Mouse (Mus musculus) mouse trophoblast stem cell (cell line): ENCODE measurements at regions not wholly inside any gene's neighbourhood (a gene's known extent, or its start where the extent isn't known, plus 50 kb on each side); places are given as distances from the start of the nearest gene placed in this dataset.
"Not testable (repeated sequence)": the region's sequence is repeated elsewhere in the genome, so short reads cannot be mapped to it uniquely, and the experiment has no call there.

Experiments
- in situ Hi-C, 2 experiments: fragments of 300-500 bp; cut with MseI, MboI; formaldehyde crosslinking; loops; 2 replicates in 1 of 2; 3 replicates in 1 of 2; pipeline ENCODE4 v1.15.1; 2025

DNA sequence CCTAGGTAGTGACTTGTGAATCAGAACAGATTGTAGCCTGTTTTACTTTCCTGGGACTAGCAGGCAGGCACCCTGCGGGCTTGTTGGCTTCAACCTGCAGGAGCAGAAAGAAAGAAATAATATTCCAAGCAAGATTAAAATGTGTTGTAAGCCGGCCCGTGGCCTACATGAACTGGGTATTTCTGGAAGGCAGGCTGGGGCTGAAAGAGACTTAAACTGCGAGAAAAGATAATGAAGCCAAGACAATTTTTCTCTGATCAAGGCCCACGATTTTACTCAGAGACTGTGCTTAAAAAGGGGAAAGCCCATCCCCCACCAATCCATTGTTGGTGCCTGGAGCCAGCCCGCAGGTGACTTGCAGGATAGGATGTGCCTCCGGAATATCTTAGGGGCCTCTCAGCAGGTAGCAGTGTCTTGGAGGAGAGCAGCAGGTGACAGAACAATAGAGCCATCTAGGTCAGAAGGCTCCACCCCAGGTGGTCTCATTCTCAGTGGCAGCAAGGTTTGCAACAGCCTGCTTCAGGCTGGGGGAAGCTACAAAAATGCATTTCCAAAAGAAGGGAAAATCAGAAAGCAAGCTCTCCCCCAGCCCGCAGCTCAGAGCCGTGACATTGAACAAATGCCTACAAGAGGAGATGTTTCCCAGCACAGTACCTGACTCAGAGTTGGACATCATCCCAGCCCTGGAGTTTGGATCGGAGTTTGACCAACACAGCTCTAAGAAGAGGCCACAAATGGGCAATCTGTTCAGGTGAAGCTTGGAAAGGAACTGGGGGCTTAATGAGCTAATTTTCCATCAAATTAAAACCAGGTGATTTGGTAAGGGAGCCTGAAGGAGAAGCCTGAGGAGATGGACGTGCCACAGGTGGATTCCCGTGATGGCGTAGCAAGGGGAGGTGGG is 121.4 kb upstream of the Slc1a3 start:
- in situ Hi-C loops: no loop called here

DNA sequence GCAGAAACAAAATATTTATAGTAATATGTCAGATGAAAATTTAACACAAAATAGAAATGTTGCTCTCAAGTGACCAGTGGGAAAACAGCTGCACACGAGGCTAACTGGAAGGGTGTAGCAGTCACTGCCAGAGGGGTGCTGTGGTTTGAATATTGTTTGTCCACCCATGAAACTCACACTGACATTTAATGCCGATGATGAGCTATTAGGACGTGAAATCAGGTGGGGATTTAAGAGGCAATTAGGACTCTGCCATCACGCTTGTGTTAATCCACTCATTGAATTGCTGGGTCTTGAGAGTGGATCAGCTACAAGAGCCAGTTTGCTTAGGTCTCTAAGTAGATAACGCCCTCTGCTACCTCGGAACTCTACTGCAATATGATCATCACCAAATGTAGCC is 114.3 kb upstream of the Slc1a3 start:
- in situ Hi-C loops: no loop called here

- in situ Hi-C loops: not testable (repeated sequence)
Observed at GRCm38 (mm10) chr15:8822795-8823194, 112.2 kb upstream of the Slc1a3 start.

GRCm38 (mm10) chr15:8817542-8817941 is 107.0 kb upstream of the Slc1a3 start:
- in situ Hi-C loops: no loop called here

- in situ Hi-C loops: no loop called here
Observed at GRCm38 (mm10) chr15:8816501-8817368, 106.2 kb upstream of the Slc1a3 start.

- in situ Hi-C loops: no loop called here
Observed at GRCm38 (mm10) chr15:8815958-8816357, 105.4 kb upstream of the Slc1a3 start.

DNA sequence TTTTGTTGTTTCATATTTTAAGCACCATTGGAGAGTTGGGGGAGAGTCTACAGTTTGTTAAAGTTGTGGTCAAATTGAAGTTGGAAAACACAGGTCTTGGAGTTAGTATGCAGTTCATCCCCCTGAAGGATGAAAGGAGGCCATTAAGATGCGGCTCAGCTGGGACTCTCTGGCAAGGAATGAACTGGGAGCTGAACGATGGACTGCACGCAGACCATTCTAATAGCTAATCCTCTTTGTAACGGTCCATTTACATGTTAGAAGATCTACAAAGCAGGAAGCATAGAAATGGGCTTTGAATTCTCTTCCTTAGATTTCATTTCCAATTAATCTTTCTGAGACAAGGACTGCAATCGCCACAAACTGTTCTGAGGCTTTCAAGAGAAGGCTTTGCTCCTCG is 104.7 kb upstream of the Slc1a3 start:
- in situ Hi-C loops: no loop called here

DNA sequence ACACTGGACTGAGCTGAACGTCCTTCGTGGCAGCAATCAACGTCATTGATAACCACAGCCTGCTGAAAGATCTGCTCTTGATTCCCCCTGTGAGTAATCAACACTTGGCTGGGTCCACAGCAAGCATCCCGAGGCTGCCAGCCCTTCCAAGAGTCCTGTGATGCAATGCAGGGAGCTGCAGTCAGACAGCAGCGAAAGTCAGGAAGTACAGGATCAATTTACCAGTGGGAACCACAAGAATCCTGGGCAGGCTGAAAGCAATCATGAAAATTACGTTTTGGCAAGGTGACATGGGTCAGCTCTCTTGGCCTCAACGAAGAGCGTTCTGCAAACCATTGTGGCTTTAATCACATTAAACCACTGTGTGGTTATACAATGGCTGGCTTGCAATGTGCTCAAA is 95.8 kb upstream of the Slc1a3 start:
- in situ Hi-C loops: no loop called here

DNA sequence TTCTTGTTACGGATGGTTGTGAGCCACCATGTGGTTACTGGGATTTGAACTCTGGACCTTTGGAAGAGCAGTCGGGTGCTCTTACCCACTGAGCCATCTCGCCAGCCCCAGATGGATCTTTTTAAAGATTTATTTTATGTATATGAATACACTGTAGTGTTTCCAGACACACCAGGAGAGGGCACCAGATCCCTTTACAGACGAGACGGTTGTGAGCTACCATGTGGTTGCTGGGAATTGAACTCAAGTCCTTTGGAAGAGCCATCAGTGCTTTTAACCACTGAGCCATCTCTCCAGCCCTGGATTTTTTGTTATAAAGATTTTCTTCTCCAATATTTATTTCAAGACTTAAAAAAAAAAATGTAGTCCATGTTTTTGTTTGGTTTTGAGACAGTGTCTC is 95.0 kb upstream of the Slc1a3 start:
- in situ Hi-C loops: not testable (repeated sequence)

- in situ Hi-C loops: no loop called here
Observed at GRCm38 (mm10) chr15:8802058-8802457, 91.5 kb upstream of the Slc1a3 start.

- in situ Hi-C loops: no loop called here
Observed at GRCm38 (mm10) chr15:8797015-8797414, 86.5 kb upstream of the Slc1a3 start.

DNA sequence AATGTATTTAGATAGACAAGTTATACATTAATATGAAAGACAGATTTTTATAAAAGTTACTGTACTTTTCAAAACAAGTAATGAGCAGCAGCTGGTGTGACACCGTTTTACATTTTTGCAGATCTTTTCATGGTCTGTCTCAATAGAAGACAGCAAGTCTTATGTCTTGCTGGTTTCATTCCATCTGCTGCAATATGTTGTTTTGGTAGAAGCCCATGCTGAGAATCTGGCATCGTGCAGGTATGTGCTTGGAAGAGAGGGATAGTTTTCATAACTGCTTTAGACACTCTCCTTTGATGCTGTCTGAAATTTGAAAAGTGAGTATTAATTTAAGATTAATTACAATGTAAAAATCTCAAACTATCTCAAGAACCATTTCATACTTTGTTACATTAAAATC is 81.5 kb upstream of the Slc1a3 start:
- in situ Hi-C loops: no loop called here

DNA sequence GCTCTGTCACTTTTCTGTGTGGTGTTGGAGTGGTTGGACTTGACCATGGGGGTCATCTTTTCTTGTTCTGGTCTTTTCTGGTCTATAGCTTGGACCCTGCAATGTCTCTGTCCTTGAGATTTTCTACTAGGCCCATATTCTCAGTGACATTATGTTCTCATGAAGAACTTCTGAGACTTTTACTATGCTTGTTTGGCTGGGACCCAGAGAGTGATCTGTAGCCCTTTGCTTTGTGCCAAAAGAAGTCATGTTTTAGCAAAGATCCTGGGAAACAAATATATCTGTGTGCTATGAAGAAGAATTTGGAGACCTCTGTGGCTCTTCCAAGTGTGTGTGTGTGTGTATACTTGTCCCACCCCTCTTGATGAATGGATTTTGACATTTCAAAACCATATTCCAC is 79.4 kb upstream of the Slc1a3 start:
- in situ Hi-C loops: no loop called here

DNA sequence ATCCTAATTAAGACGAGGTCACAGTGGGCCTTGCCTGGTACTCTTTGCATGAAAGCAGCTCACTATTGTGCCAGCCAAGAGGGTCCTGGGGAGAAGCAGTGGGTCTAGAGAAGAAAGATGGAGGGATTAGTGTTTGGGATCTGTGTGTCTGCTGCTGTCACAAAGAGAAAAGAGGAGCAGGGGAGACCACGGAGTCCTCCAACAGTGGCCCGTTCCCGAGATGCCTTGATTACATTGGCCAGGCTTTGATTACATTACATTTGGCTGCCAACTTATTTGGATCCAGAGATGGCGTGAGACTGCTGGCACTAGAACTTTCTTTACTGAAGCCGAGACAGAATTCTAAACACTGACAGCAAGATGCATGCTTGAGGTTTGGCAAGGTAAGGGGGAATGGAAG is 78.4 kb upstream of the Slc1a3 start:
- in situ Hi-C loops: no loop called here

DNA sequence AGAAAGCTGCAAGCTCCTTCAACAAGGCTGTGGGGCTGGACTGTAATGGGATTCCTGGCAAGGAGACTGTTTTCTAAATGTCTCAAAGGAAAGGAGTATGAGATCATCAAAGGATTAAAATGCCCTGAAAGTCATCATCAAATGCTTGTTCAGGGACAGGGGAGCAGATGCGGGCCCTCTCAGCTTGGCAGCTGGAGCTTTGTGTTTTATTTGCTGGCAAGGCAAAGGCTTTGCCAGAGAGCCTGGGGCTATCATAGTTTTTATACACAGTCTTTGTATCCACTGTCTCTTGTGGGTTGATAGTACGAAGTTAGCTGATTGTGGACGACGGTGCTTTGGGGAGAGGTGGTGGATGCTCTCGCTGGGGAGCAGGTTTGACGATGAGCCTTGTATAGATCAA is 75.0 kb upstream of the Slc1a3 start:
- in situ Hi-C loops: no loop called here

DNA sequence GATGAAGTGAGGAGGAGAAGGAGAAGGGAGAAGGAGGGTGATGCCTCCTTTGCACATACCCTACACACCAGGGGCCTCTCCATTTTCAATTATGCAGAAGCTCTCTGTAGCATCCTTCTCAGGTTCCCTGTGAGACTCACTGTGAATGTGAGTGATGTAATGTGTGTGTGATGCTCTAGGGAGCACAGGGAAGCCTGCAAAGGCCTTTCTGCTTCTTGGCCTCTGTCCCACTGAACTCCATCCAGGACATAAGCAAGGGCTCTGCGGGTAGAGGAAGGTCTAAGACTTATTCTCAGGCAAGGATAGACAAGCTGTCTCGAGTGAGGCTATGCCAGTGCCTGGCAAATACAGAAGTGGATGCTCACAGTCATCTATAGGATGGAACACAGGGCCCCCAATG is 73.0 kb upstream of the Slc1a3 start:
- in situ Hi-C loops: no loop called here

- in situ Hi-C loops: no loop called here
Observed at GRCm38 (mm10) chr15:8783036-8783435, 72.5 kb upstream of the Slc1a3 start.

DNA sequence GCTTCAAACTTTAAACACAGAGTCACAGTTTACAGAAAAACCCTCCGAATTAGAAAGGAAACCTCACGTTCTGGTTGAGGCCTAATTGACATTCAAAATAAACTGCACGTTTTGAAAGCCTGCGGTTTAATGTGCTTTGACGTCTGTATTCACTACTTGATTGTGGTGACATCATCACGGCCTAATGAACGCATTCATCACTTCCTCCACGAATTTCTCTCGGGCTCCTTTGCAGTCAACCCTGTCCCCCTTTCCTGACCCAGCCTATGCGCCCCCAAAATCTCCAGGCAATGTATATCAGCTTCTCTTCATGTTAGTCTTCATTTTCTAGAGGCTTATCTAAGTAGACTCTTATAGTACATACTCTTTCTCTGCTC is 71.6 kb upstream of the Slc1a3 start:
- in situ Hi-C loops: no loop called here

GRCm38 (mm10) chr15:8781159-8782130 is 70.9 kb upstream of the Slc1a3 start:
- in situ Hi-C loops: no loop called here

GRCm38 (mm10) chr15:8780371-8780866 is 69.9 kb upstream of the Slc1a3 start:
- in situ Hi-C loops: no loop called here
